Mouse (Mus musculus) limb, embryonic 15.5 days (tissue): Measurements from ENCODE around the gene Pdcd5. TPM values are rescaled to one million over a fixed set of nuclear protein-coding genes. Genes with fewer than 3 reads are reported as not detected.

Experiments used
- ATAC-seq: fragments of 200-750 bp; cut with Nextera tagmentation; 2 replicates; pipeline ENCODE4 v1.8.0; 2017; ENCODE audit warnings: low read depth, moderate TSS enrichment; ENCODE audit not compliant: insufficient number of reproducible peaks, low FRiP score, low TSS enrichment
- H3K27ac ChIP-seq: fragments of 300-500 bp; sonication (generic); 2 replicates; pipeline ENCODE4 v1.5.1; 2015; ENCODE audit warnings: moderate library complexity, mild to moderate bottlenecking, inconsistent platforms
- H3K27me3 ChIP-seq: fragments of 300-500 bp; sonication (generic); 2 replicates; pipeline ENCODE4 v1.6.1; 2015; ENCODE audit warnings: inconsistent platforms
- H3K36me3 ChIP-seq: fragments of 300-500 bp; sonication (generic); 2 replicates; pipeline ENCODE4 v1.6.1; 2015; ENCODE audit warnings: inconsistent platforms
- H3K4me1 ChIP-seq: fragments of 300-500 bp; sonication (generic); 2 replicates; pipeline ENCODE4 v1.6.1; 2015; ENCODE audit warnings: inconsistent platforms
- H3K4me2 ChIP-seq: fragments of 300-500 bp; sonication (generic); 2 replicates; pipeline ENCODE4 v1.6.1; 2015; ENCODE audit warnings: mild to moderate bottlenecking, inconsistent platforms
- H3K4me3 ChIP-seq: fragments of 300-500 bp; sonication (generic); 2 replicates; pipeline ENCODE4 v1.5.1; 2015; ENCODE audit warnings: mild to moderate bottlenecking, inconsistent platforms
- H3K9ac ChIP-seq: fragments of 300-500 bp; sonication (generic); 2 replicates; pipeline ENCODE4 v1.6.1; 2015; ENCODE audit warnings: inconsistent platforms
- H3K9me3 ChIP-seq: fragments of 300-500 bp; sonication (generic); 2 replicates; pipeline ENCODE4 v1.6.1; 2016; ENCODE audit warnings: inconsistent platforms
- WGBS: fragments of 180-500 bp; shearing (Covaris S2); methylation state at CpG from one replicate; pipeline ENCODE4 v1.1.7; 2015; 5-methylcytosine and 5-hydroxymethylcytosine counted together
- polyA plus RNA-seq: library from polyadenylated mRNA; unstranded; fragments of >200 nt; fragmentation: Nextera tagmentation; extraction: Ambion mirVana; gene quantifications from 2 replicates; pipeline ENCODE4 v1.2.1, GENCODE M21; 2015

Gene Pdcd5
- polyA plus RNA-seq, 1 experiment from 2014 or later: 241 TPM

DNA sequence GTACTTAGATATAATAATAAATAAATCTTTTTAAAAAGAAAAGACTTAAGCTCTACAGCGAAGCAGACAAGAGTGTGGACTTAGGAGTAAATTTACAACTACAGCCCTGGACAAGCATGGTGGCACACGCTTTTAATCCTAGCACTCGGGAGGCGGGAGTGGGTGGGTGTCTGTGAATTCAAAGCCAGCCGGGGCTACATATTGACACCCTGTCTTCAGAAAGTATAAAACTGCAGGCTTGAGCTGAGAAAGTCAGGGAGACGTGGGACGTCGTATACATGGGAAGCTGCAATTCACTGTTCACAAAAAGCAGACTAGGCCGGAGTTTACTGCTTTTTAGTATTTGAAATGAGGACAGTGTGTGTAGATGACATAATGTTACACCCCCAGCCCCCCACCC, 10.4 kb downstream of the Pdcd5 start:
- WGBS: 89% methylated on average over 9 of the region's 9 CpGs
- H3K9me3 ChIP-seq: no peaks in the 10 kb centered on the region
- H3K27ac ChIP-seq: no peak overlapping the region
- no peak overlapping the region for H3K4me3 ChIP-seq
- no peak overlapping the region for H3K9ac ChIP-seq
- no peak for ATAC-seq
- no peak overlapping the region for H3K4me2 ChIP-seq
- no peaks in the 10 kb centered on the region for H3K4me1 ChIP-seq
- H3K36me3 ChIP-seq: peaks cover 81% of the 10 kb centered on the region
- no peaks in the 10 kb centered on the region for H3K27me3 ChIP-seq

- 72% methylated on average over 6 of the region's 6 CpGs for WGBS
- peaks cover 81% of the 10 kb centered on the region for H3K36me3 ChIP-seq
- ATAC-seq: no peak
Measured at GRCm38 (mm10) chr7:35636229-35636628, 11.1 kb downstream of the Pdcd5 start.

DNA sequence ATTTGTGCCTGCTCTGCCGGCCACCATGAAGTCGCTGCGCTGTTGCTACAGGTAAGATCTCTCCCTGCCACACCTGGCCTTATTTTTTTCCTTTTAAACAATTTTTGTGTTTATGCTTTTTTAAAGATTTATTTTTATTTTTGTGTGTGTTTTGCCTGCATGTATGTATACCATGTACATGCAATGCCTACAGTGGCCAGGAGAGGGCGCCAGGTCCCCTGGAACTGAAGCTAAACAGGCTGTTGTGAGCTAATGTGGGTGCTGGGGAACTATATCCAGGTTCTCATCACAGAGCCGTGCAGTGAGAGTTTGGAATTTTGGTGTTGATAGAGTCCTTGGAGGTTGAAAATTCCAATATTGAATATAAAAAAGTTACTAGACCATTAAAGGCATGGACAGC, 18.8 kb downstream of the Pdcd5 start:
- ATAC-seq: no peak
- no peak overlapping the region for H3K4me3 ChIP-seq
- peaks cover 94% of the 10 kb centered on the region for H3K36me3 ChIP-seq
- H3K27ac ChIP-seq: no peak overlapping the region
- no peaks in the 10 kb centered on the region for H3K4me1 ChIP-seq
- WGBS: 76% methylated on average over 5 of the region's 5 CpGs
- H3K9me3 ChIP-seq: no peaks in the 10 kb centered on the region
- no peaks in the 10 kb centered on the region for H3K27me3 ChIP-seq
- H3K9ac ChIP-seq: no peak overlapping the region
- H3K4me2 ChIP-seq: no peak overlapping the region

More at GRCm38 (mm10) chr7:35636229-35636628, 11.1 kb downstream of the Pdcd5 start:
- Histone ChIP-seq H3K4me2 (no peak overlapping the region), H3K27ac (no peak overlapping the region), H3K4me3 (no peak overlapping the region), H3K9me3 (no peaks in the 10 kb centered on the region), H3K9ac (no peak overlapping the region), H3K4me1 (no peaks in the 10 kb centered on the region), H3K27me3 (no peaks in the 10 kb centered on the region)

- Histone ChIP-seq H3K36me3 (peaks cover 94% of the 10 kb centered on the region), H3K4me3 (no peak overlapping the region), H3K27ac (no peak overlapping the region), H3K4me1 (no peaks in the 10 kb centered on the region), H3K27me3 (no peaks in the 10 kb centered on the region), H3K4me2 (no peak overlapping the region), H3K9ac (no peak overlapping the region), H3K9me3 (no peaks in the 10 kb centered on the region)
- ATAC-seq: no peak
- 93% methylated on average over 10 of the region's 10 CpGs for WGBS
Measured at GRCm38 (mm10) chr7:35627371-35627770, 19.9 kb downstream of the Pdcd5 start.

DNA sequence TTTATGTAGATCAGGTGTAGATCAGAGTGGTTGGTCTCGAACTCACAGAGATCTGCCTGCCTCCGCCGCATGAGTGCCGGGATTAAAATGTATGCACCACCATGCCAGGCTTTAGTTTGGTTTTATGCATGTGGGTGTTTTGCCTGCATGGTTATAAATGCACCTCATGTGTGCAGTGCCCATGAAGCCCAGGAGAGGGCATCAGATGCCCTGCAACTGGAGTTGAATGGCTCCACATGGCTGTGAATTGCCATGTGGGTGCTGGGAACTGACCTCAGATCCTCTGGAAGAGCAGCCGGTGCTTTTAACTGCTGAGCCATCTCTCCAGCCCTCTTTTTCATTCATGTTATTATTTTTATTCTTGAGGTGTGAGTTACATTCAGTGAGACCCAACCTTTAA, 21.3 kb downstream of the Pdcd5 start:
- no peaks in the 10 kb centered on the region for H3K9me3 ChIP-seq
- H3K4me1 ChIP-seq: no peaks in the 10 kb centered on the region
- H3K4me2 ChIP-seq: no peak overlapping the region
- H3K9ac ChIP-seq: no peak overlapping the region
- H3K27ac ChIP-seq: no peak overlapping the region
- H3K36me3 ChIP-seq: peaks cover 95% of the 10 kb centered on the region
- no peak overlapping the region for H3K4me3 ChIP-seq
- WGBS: 96% methylated on average over 5 of the region's 5 CpGs
- no peak for ATAC-seq
- H3K27me3 ChIP-seq: no peaks in the 10 kb centered on the region

GRCm38 (mm10) chr7:35622626-35623025, 24.7 kb downstream of the Pdcd5 start:
- Histone ChIP-seq H3K4me1 (no peaks in the 10 kb centered on the region), H3K9me3 (no peaks in the 10 kb centered on the region), H3K27ac (no peak overlapping the region), H3K4me2 (no peak overlapping the region), H3K27me3 (no peaks in the 10 kb centered on the region), H3K9ac (no peak overlapping the region), H3K4me3 (no peak overlapping the region), H3K36me3 (peaks cover 94% of the 10 kb centered on the region)
- ATAC-seq: no peak
- WGBS: 95% methylated on average over 10 of the region's 10 CpGs

GRCm38 (mm10) chr7:35617513-35617912, 29.8 kb downstream of the Pdcd5 start:
- Histone ChIP-seq H3K27me3 (no peaks in the 10 kb centered on the region), H3K36me3 (peaks cover 93% of the 10 kb centered on the region), H3K4me1 (no peaks in the 10 kb centered on the region), H3K4me3 (no peak overlapping the region), H3K9me3 (no peaks in the 10 kb centered on the region), H3K27ac (no peak overlapping the region), H3K9ac (no peak overlapping the region), H3K4me2 (no peak overlapping the region)
- ATAC-seq: no peak
- WGBS: 76% methylated on average over 4 of the region's 4 CpGs

DNA sequence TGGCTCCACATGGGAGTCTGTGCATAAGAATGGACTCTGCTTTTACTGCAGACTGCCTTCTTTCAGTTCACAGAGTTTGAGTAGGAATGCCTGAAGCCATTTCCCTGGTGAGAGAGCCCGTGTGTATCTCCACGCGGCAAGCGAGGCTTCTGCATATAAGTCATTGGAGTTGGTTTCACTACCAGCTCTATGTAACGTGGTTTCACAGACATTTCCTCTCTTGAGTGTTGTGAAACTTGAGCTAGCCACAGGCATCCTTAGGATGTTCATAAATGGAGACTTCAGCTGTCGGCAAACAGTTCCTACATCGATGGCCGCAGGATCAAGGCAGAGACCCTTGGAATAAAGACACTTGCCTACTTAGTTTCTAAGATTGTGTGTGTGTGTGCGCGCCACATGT, 38.1 kb downstream of the Pdcd5 start:
- peaks cover 90% of the 10 kb centered on the region for H3K36me3 ChIP-seq
- H3K4me2 ChIP-seq: no peak overlapping the region
- no peak overlapping the region for H3K4me3 ChIP-seq
- no peak overlapping the region for H3K9ac ChIP-seq
- no peaks in the 10 kb centered on the region for H3K9me3 ChIP-seq
- WGBS: 72% methylated on average over 10 of the region's 10 CpGs
- no peaks in the 10 kb centered on the region for H3K27me3 ChIP-seq
- ATAC-seq: no peak
- no peak overlapping the region for H3K27ac ChIP-seq
- no peaks in the 10 kb centered on the region for H3K4me1 ChIP-seq

DNA sequence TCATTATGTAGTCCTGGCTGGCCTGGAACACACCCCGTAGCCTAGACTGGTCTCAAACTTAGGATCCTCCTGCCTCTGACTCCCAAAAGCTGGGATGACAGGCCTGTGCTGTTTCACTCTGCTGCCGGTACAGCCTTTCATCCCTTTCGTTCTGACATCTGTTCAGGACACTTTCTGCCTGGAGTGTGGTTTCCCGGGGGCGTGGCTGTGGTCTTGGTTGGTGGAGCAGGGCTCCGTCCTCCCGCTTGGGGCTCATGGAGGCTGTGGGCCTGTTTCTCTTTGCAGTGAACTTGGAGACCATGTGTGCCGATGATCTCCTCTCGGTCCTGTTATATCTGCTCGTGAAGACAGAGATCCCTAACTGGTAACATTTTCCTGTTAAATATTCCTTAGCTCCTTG, 40.5 kb downstream of the Pdcd5 start:
- H3K9me3 ChIP-seq: no peaks in the 10 kb centered on the region

DNA sequence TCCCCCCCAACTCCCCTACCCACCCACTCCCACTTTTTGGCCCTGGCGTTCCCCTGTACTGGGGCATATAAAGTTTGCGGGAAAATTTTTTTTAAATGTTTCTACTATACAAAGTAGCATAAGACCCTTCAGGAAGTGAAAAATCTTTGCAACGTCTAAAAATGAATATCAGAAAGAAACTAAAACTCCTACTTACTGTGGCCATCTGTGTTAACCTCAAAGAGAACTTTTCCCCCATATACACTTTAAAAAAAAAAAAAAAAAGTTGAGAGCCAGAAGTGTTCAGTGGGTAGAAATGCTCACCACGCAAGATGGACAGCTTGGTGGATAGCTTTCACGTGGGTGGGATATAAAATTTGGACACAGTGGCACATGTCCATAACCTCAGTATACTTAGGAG, 44.6 kb downstream of the Pdcd5 start:
- Histone ChIP-seq H3K4me2 (no peak overlapping the region), H3K4me3 (no peak overlapping the region), H3K4me1 (no peaks in the 10 kb centered on the region; the same call in 1 of the 2 replicates), H3K36me3 (peaks cover 63% of the 10 kb centered on the region), H3K27me3 (no peaks in the 10 kb centered on the region), H3K9ac (no peak overlapping the region), H3K9me3 (no peaks in the 10 kb centered on the region), H3K27ac (no peak overlapping the region)
- ATAC-seq: no peak
- WGBS: 90% methylated on average over 5 of the region's 5 CpGs

More for the DNA sequence above, 40.5 kb downstream of the Pdcd5 start:
- WGBS: 82% methylated on average over 10 of the region's 10 CpGs
- Histone ChIP-seq H3K4me1 (no peaks in the 10 kb centered on the region), H3K27ac (no peak overlapping the region), H3K27me3 (no peaks in the 10 kb centered on the region), H3K36me3 (peaks cover 83% of the 10 kb centered on the region), H3K9ac (no peak overlapping the region), H3K4me2 (no peak overlapping the region), H3K4me3 (no peak overlapping the region)
- no peak for ATAC-seq

- no peak overlapping the region for H3K4me3 ChIP-seq
- H3K9me3 ChIP-seq: no peaks in the 10 kb centered on the region
- no peak overlapping the region for H3K9ac ChIP-seq
- peaks cover 61% of the 10 kb centered on the region for H3K36me3 ChIP-seq
- H3K4me2 ChIP-seq: no peak overlapping the region
- no peak for ATAC-seq
- no peak overlapping the region; the same call in 1 of the 2 replicates for H3K27ac ChIP-seq
- no peaks in the 10 kb centered on the region for H3K27me3 ChIP-seq
- WGBS: 86% methylated on average over 6 of the region's 6 CpGs
- H3K4me1 ChIP-seq: no peaks in the 10 kb centered on the region; the same call in 1 of the 2 replicates
Measured at GRCm38 (mm10) chr7:35601106-35601505, 46.2 kb downstream of the Pdcd5 start.

- ATAC-seq: no peak
- no peaks in the 10 kb centered on the region for H3K27me3 ChIP-seq
- no peak overlapping the region for H3K9ac ChIP-seq
- no peaks in the 10 kb centered on the region; the same call in 1 of the 2 replicates for H3K4me1 ChIP-seq
- H3K36me3 ChIP-seq: peaks cover 59% of the 10 kb centered on the region
- no peak overlapping the region for H3K27ac ChIP-seq
- H3K4me3 ChIP-seq: no peak overlapping the region
- H3K9me3 ChIP-seq: no peaks in the 10 kb centered on the region
- H3K4me2 ChIP-seq: no peak overlapping the region
- WGBS: 80% methylated on average over 8 of the region's 10 CpGs
Measured at GRCm38 (mm10) chr7:35600031-35600430, 47.3 kb downstream of the Pdcd5 start.

DNA sequence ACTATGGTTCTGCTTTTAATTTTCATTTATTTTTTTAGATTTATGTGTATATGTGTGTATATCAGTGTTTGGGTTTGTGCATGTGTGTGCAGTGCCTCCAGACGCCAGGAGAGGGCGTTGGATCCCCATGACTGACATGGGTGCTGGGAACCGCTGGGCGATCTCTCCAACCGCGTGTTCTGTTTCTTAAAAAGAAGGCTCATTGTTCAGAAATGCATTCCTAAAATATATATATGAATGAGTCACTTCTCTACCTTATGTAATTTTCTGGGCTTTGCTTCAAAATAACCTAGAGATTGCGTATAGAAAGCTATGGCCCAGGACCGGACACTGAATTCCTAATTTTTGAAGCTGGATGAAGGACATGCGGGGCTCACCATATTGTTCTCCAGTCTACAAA, 47.8 kb downstream of the Pdcd5 start:
- no peaks in the 10 kb centered on the region; the same call in 1 of the 2 replicates for H3K4me1 ChIP-seq
- no peaks in the 10 kb centered on the region for H3K9me3 ChIP-seq
- H3K27me3 ChIP-seq: no peaks in the 10 kb centered on the region
- 88% methylated on average over 9 of the region's 9 CpGs for WGBS
- ATAC-seq: no peak
- H3K27ac ChIP-seq: no peak overlapping the region
- no peak overlapping the region for H3K4me3 ChIP-seq
- H3K9ac ChIP-seq: no peak overlapping the region
- no peak overlapping the region for H3K4me2 ChIP-seq
- peaks cover 60% of the 10 kb centered on the region for H3K36me3 ChIP-seq
